Mouse (Mus musculus) stomach, embryonic 15.5 days (tissue): ENCODE measurements around the gene Ankrd1. TPM values are rescaled to one million over a fixed set of nuclear protein-coding genes. Genes with fewer than 3 reads are reported as not detected.

Experiments
- ATAC-seq: fragments of 200-750 bp; cut with Nextera tagmentation; 2 replicates; pipeline ENCODE4 v1.8.0; 2017; ENCODE audit warnings: low read depth, moderate number of reproducible peaks, moderate TSS enrichment; ENCODE audit not compliant: insufficient read depth, low FRiP score
- H3K27ac ChIP-seq: fragments of 300-500 bp; sonication (generic); 2 replicates; pipeline ENCODE4 v1.5.1; 2015; ENCODE audit warnings: mild to moderate bottlenecking, inconsistent platforms
- H3K27me3 ChIP-seq: fragments of 300-500 bp; sonication (generic); replicated peaks from 2 replicates; pipeline ENCODE4 v1.6.1; 2015; ENCODE audit warnings: inconsistent platforms
- H3K36me3 ChIP-seq: fragments of 300-500 bp; sonication (generic); 2 replicates; pipeline ENCODE4 v1.6.1; 2015; ENCODE audit warnings: inconsistent platforms
- H3K4me1 ChIP-seq: fragments of 300-500 bp; sonication (generic); 2 replicates; pipeline ENCODE4 v1.6.1; 2015; ENCODE audit warnings: inconsistent platforms
- H3K4me2 ChIP-seq: fragments of 300-500 bp; sonication (generic); 2 replicates; pipeline ENCODE4 v1.6.1; 2015; ENCODE audit warnings: mild to moderate bottlenecking, inconsistent platforms
- H3K4me3 ChIP-seq: fragments of 300-500 bp; sonication (generic); replicated peaks from 2 replicates; pipeline ENCODE4 v1.5.1; 2015; ENCODE audit warnings: inconsistent platforms
- H3K9ac ChIP-seq: fragments of 300-500 bp; sonication (generic); 2 replicates; pipeline ENCODE4 v1.6.1; 2015; ENCODE audit warnings: inconsistent platforms
- H3K9me3 ChIP-seq: fragments of 300-500 bp; sonication (generic); 2 replicates; pipeline ENCODE4 v1.6.1; 2016; ENCODE audit warnings: inconsistent platforms
- WGBS: fragments of 180-500 bp; shearing (Covaris S2); methylation state at CpG from one replicate; pipeline ENCODE4 v1.1.7; 2015; 5-methylcytosine and 5-hydroxymethylcytosine counted together
- polyA plus RNA-seq: library from polyadenylated mRNA; unstranded; fragments of >200 nt; fragmentation: Nextera tagmentation; extraction: Ambion mirVana; gene quantifications from 2 replicates; pipeline ENCODE4 v1.2.1, GENCODE M21; 2015

Ankrd1 gene
- 0.24 and 0.30 TPM in 2 replicates for polyA plus RNA-seq

GRCm38 (mm10) chr19:36119783-36120471, at the start of gene Ankrd1:
Gene Ankrd1, minus strand, starts transcription at chr19:36120099.
- Histone ChIP-seq H3K9ac (no peak within 1 kb of the TSS), H3K4me1 (no peaks in the 10 kb centered on the region), H3K4me3 (no peak within 1 kb of the TSS), H3K9me3 (no peaks in the 10 kb centered on the region; the same call in 1 of the 2 replicates), H3K27ac (no peak within 1 kb of the TSS), H3K4me2 (no peak within 1 kb of the TSS), H3K36me3 (no peaks in the 10 kb centered on the region), H3K27me3 (no peaks in the 10 kb centered on the region)
- WGBS: 72% methylated on average over 14 of the region's 14 CpGs
- ATAC-seq: no peak

GRCm38 (mm10) chr19:36169101-36169500, 49.2 kb upstream of the Ankrd1 start:
- no peaks in the 10 kb centered on the region for H3K27me3 ChIP-seq
- H3K27ac ChIP-seq: no peak overlapping the region
- H3K4me1 ChIP-seq: no peaks in the 10 kb centered on the region
- no peak overlapping the region for H3K9ac ChIP-seq
- ATAC-seq: no peak
- no peak overlapping the region for H3K4me3 ChIP-seq
- no peaks in the 10 kb centered on the region for H3K9me3 ChIP-seq
- 67% methylated on average over 2 of the region's 2 CpGs for WGBS
- no peaks in the 10 kb centered on the region for H3K36me3 ChIP-seq
- H3K4me2 ChIP-seq: no peak overlapping the region

- H3K9ac ChIP-seq: no peak overlapping the region
- ATAC-seq: no peak
- 59% methylated on average over 4 of the region's 4 CpGs for WGBS
- no peak overlapping the region for H3K27ac ChIP-seq
- no peak overlapping the region for H3K4me3 ChIP-seq
- no peak overlapping the region for H3K4me2 ChIP-seq
- H3K27me3 ChIP-seq: no peaks in the 10 kb centered on the region
- H3K4me1 ChIP-seq: no peaks in the 10 kb centered on the region
- H3K36me3 ChIP-seq: no peaks in the 10 kb centered on the region
- no peaks in the 10 kb centered on the region for H3K9me3 ChIP-seq
Observed at GRCm38 (mm10) chr19:36168121-36168520, 48.2 kb upstream of the Ankrd1 start.

- Histone ChIP-seq H3K4me3 (no peak overlapping the region), H3K27me3 (no peaks in the 10 kb centered on the region), H3K36me3 (no peaks in the 10 kb centered on the region), H3K4me2 (no peak overlapping the region), H3K9ac (no peak overlapping the region), H3K9me3 (no peaks in the 10 kb centered on the region), H3K27ac (no peak overlapping the region), H3K4me1 (no peaks in the 10 kb centered on the region)
- 75% methylated on average over 6 of the region's 6 CpGs for WGBS
- ATAC-seq: no peak
Observed at GRCm38 (mm10) chr19:36167291-36167896, 47.5 kb upstream of the Ankrd1 start.

GRCm38 (mm10) chr19:36166401-36167160, 46.7 kb upstream of the Ankrd1 start:
- H3K4me2 ChIP-seq: no peak overlapping the region
- no peaks in the 10 kb centered on the region for H3K27me3 ChIP-seq
- no peak overlapping the region for H3K4me3 ChIP-seq
- WGBS: 74% methylated on average over 6 of the region's 6 CpGs
- H3K9me3 ChIP-seq: no peaks in the 10 kb centered on the region
- no peaks in the 10 kb centered on the region for H3K36me3 ChIP-seq
- ATAC-seq: no peak
- H3K4me1 ChIP-seq: no peaks in the 10 kb centered on the region
- H3K27ac ChIP-seq: no peak overlapping the region
- H3K9ac ChIP-seq: no peak overlapping the region

DNA sequence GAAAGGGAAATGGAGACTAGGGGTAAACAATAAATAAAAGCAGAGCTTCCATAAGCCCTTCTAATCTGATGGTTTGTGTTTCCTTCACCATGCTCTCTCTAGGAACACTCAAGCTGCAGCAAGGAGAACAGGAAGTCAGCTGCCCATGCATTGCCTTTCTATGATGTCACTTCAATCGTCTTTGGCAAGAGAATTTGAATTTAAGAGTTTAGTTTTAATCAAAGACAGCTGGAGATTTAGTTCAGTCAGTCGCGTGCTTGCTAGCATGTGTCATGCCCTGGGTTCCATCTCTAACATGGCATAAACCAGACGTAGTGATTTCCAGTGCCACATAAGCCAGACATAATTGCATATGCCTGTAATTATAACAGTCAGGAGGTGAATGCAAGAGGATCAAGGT, 45.5 kb upstream of the Ankrd1 start:
- no peak overlapping the region for H3K4me2 ChIP-seq
- H3K4me1 ChIP-seq: no peaks in the 10 kb centered on the region
- no peak overlapping the region for H3K4me3 ChIP-seq
- H3K36me3 ChIP-seq: no peaks in the 10 kb centered on the region
- no peak overlapping the region for H3K9ac ChIP-seq
- H3K27me3 ChIP-seq: no peaks in the 10 kb centered on the region
- no peaks in the 10 kb centered on the region for H3K9me3 ChIP-seq
- no peak overlapping the region for H3K27ac ChIP-seq
- WGBS: 64% methylated on average over 4 of the region's 4 CpGs
- ATAC-seq: no peak

DNA sequence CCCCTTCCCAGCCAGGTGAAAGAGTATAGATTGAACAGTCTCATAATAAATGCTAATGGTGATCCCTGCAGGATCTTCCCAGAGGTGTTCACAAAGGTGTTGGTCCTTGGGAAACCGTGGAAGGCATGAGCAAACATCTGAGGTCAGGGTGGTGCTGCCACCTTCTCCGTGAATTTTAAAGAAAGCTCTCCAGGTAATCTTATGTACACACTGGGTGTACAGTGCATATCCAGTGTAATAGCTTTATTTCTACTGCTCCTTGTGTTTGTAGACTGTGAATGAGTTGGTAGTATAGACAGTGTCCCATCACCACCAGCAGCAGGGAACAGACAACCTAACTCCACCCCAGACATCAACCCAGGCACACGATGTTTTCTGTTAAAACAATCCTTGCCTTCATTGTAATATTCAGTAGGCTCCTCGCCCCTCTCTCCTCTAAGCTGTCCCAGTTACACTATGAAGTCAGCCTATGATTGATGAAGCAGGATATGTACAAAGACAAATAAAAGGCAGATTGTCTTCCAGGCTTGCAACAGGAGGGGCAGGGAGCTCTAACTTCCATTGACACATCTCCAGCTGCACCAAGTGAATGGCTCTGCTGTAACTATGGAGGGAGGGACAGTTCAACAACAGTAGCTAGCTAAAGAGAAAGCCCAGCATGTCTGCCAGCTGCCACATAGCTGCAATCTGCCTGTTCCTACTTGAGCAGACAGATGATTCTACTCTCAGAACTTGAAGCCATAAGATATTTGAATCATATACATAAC, 30.5 kb upstream of the Ankrd1 start:
- no peak overlapping the region for H3K9ac ChIP-seq

DNA sequence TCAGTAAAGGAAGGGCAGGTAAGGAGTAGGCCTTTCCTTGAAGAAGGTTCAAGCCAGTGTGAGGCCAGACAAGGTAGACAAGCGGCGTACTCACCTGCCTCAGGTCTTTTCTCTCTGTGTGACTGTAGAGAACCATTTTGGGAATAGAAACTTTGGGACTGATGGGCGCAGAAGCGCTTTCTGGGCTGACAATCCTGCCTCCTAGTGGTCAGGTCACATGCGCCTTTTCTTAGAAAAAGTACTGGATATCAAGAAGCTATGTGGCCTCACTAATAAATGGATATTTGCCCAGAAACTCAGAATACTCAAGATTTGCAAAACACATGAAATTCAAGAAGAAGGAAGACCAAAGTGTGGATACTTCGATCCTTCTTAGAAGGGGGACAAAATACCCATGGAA, 28.7 kb upstream of the Ankrd1 start:
- Histone ChIP-seq H3K27me3 (no peaks in the 10 kb centered on the region), H3K4me1 (no peaks in the 10 kb centered on the region), H3K36me3 (no peaks in the 10 kb centered on the region), H3K9me3 (no peaks in the 10 kb centered on the region), H3K9ac (no peak overlapping the region), H3K4me2 (no peak overlapping the region), H3K4me3 (no peak overlapping the region), H3K27ac (no peak overlapping the region)
- WGBS: 91% methylated on average over 6 of the region's 6 CpGs
- no peak for ATAC-seq

More for the DNA sequence above, 30.5 kb upstream of the Ankrd1 start:
- Histone ChIP-seq H3K9me3 (no peaks in the 10 kb centered on the region), H3K4me2 (no peak overlapping the region), H3K27ac (no peak overlapping the region), H3K4me1 (no peaks in the 10 kb centered on the region), H3K27me3 (no peaks in the 10 kb centered on the region), H3K4me3 (no peak overlapping the region), H3K36me3 (no peaks in the 10 kb centered on the region)
- no peak; the same call in 1 of the 2 replicates for ATAC-seq
- 42% methylated on average over 4 of the region's 4 CpGs for WGBS

- Histone ChIP-seq H3K9ac (no peak overlapping the region), H3K36me3 (no peaks in the 10 kb centered on the region), H3K4me3 (no peak overlapping the region), H3K27ac (no peak overlapping the region), H3K27me3 (no peaks in the 10 kb centered on the region), H3K9me3 (no peaks in the 10 kb centered on the region), H3K4me2 (no peak overlapping the region), H3K4me1 (no peaks in the 10 kb centered on the region)
- ATAC-seq: no peak
- 87% methylated on average over 2 of the region's 2 CpGs for WGBS
Observed at GRCm38 (mm10) chr19:36143571-36143970, 23.7 kb upstream of the Ankrd1 start.

GRCm38 (mm10) chr19:36133731-36134130, 13.8 kb upstream of the Ankrd1 start:
- Histone ChIP-seq H3K9me3 (no peaks in the 10 kb centered on the region), H3K27ac (no peak overlapping the region), H3K36me3 (no peaks in the 10 kb centered on the region), H3K27me3 (no peaks in the 10 kb centered on the region), H3K4me2 (no peak overlapping the region), H3K9ac (no peak overlapping the region), H3K4me1 (peaks cover 6% of the 10 kb centered on the region; the same call in 1 of the 2 replicates), H3K4me3 (no peak overlapping the region)
- WGBS: 24% methylated on average over 5 of the region's 5 CpGs
- no peak; the same call in 1 of the 2 replicates for ATAC-seq

- peaks cover 6% of the 10 kb centered on the region; the same call in 1 of the 2 replicates for H3K4me1 ChIP-seq
- H3K27ac ChIP-seq: no peak overlapping the region
- no peak overlapping the region for H3K9ac ChIP-seq
- H3K9me3 ChIP-seq: no peaks in the 10 kb centered on the region
- H3K36me3 ChIP-seq: no peaks in the 10 kb centered on the region
- no peak overlapping the region for H3K4me3 ChIP-seq
- H3K27me3 ChIP-seq: no peaks in the 10 kb centered on the region
- H3K4me2 ChIP-seq: no peak overlapping the region
- 78% methylated on average over 6 of the region's 6 CpGs for WGBS
- ATAC-seq: no peak
Observed at GRCm38 (mm10) chr19:36133064-36133463, 13.2 kb upstream of the Ankrd1 start.
